Mouse (Mus musculus) hindbrain, embryonic 11.5 days (tissue): Measurements from ENCODE around the gene Rad18. TPM values are rescaled to one million over a fixed set of nuclear protein-coding genes. Genes with fewer than 3 reads are reported as not detected.

Experiments used
- ATAC-seq: fragments of 200-750 bp; cut with Nextera tagmentation; 2 replicates; pipeline ENCODE4 v1.8.0; 2017; ENCODE audit warnings: mild to moderate bottlenecking, moderate TSS enrichment, moderate library complexity; ENCODE audit not compliant: low FRiP score
- DNase-seq: peaks from one replicate; pipeline ENCODE4 v3.0.0-alpha.2; 2015; ENCODE audit warnings: low spot score
- H3K27ac ChIP-seq: fragments of 300-500 bp; sonication (generic); 2 replicates; pipeline ENCODE4 v1.5.1; 2014; ENCODE audit warnings: mild to moderate bottlenecking, low read depth, low read length
- H3K27me3 ChIP-seq: fragments of 300-500 bp; sonication (generic); 2 replicates; pipeline ENCODE4 v1.6.1; 2014; ENCODE audit warnings: mild to moderate bottlenecking, low read length, moderate library complexity, mixed read lengths; ENCODE audit not compliant: control insufficient read depth, insufficient read depth
- H3K36me3 ChIP-seq: fragments of 300-500 bp; sonication (generic); 2 replicates; pipeline ENCODE4 v1.6.1; 2014; ENCODE audit warnings: mild to moderate bottlenecking, low read length, moderate library complexity, mixed read lengths; ENCODE audit not compliant: control insufficient read depth, insufficient read depth
- H3K4me1 ChIP-seq: fragments of 300-500 bp; sonication (generic); replicated peaks from 2 replicates; pipeline ENCODE4 v1.6.1; 2014; ENCODE audit warnings: low read length, mixed read lengths; ENCODE audit not compliant: control insufficient read depth, insufficient read depth
- H3K4me2 ChIP-seq: fragments of 300-500 bp; sonication (generic); replicated peaks from 2 replicates; pipeline ENCODE4 v1.6.1; 2014; ENCODE audit warnings: mild to moderate bottlenecking, low read depth, low read length
- H3K4me3 ChIP-seq: fragments of 300-500 bp; sonication (generic); 2 replicates; pipeline ENCODE4 v1.5.1; 2014; ENCODE audit warnings: low read depth, low read length
- H3K9ac ChIP-seq: fragments of 300-500 bp; sonication (generic); 2 replicates; pipeline ENCODE4 v1.6.1; 2014; ENCODE audit warnings: low read depth, low read length
- H3K9me3 ChIP-seq: fragments of 300-500 bp; sonication (generic); 2 replicates; pipeline ENCODE4 v1.6.1; 2016; ENCODE audit warnings: low read length; ENCODE audit not compliant: control insufficient read depth
- WGBS: fragments of 180-500 bp; shearing (Covaris S2); extraction: QIAGEN DNeasy Blood & Tissue Kit; methylation state at CpG from one replicate; pipeline ENCODE4 v1.1.7; 2014; 5-methylcytosine and 5-hydroxymethylcytosine counted together
- polyA plus RNA-seq: library from polyadenylated mRNA; unstranded; fragments of >200 nt; fragmentation: Nextera tagmentation; extraction: Ambion mirVana; gene quantifications from 2 replicates; pipeline ENCODE4 v1.2.1, GENCODE M21; 2014

Rad18 gene
- polyA plus RNA-seq, 1 experiment from 2014 or later, result 36.1 TPM

- Histone ChIP-seq H3K9ac (no peak overlapping the region), H3K27me3 (no peaks in the 10 kb centered on the region), H3K27ac (no peak overlapping the region), H3K4me2 (no peak overlapping the region), H3K9me3 (no peaks in the 10 kb centered on the region), H3K4me1 (no peaks in the 10 kb centered on the region), H3K4me3 (no peak overlapping the region), H3K36me3 (no peaks in the 10 kb centered on the region)
- ATAC-seq (no peak), DNase-seq (no peak)
- 88% methylated on average over 4 of the region's 4 CpGs for WGBS
These were observed 74.2 kb downstream of the Rad18 start for GRCm38 (mm10) chr6:112622321-112622720.

GRCm38 (mm10) chr6:112620027-112620426, 76.5 kb downstream of the Rad18 start:
- Histone ChIP-seq H3K36me3 (no peaks in the 10 kb centered on the region), H3K4me1 (no peaks in the 10 kb centered on the region), H3K27me3 (no peaks in the 10 kb centered on the region), H3K4me3 (no peak overlapping the region), H3K9ac (no peak overlapping the region), H3K27ac (no peak overlapping the region), H3K4me2 (no peak overlapping the region), H3K9me3 (no peaks in the 10 kb centered on the region)
- no peak for ATAC-seq
- no peak for DNase-seq
- 94% methylated on average over 5 of the region's 5 CpGs for WGBS

- ATAC-seq (no peak), DNase-seq (no peak)
- no peaks in the 10 kb centered on the region for H3K9me3 ChIP-seq
- no peak overlapping the region for H3K9ac ChIP-seq
- 91% methylated on average over 4 of the region's 4 CpGs for WGBS
- no peak overlapping the region for H3K27ac ChIP-seq
- no peak overlapping the region for H3K4me2 ChIP-seq
- no peaks in the 10 kb centered on the region for H3K4me1 ChIP-seq
- no peaks in the 10 kb centered on the region for H3K27me3 ChIP-seq
- no peak overlapping the region for H3K4me3 ChIP-seq
- H3K36me3 ChIP-seq, result no peaks in the 10 kb centered on the region
These were observed 78.7 kb downstream of the Rad18 start for GRCm38 (mm10) chr6:112617728-112618318.

GRCm38 (mm10) chr6:112609027-112609426, 87.5 kb downstream of the Rad18 start:
- H3K27me3 ChIP-seq, result no peaks in the 10 kb centered on the region
- H3K4me1 ChIP-seq, result no peaks in the 10 kb centered on the region
- no peak overlapping the region for H3K27ac ChIP-seq
- H3K36me3 ChIP-seq, result no peaks in the 10 kb centered on the region
- no peaks in the 10 kb centered on the region for H3K9me3 ChIP-seq
- no peak for DNase-seq
- H3K4me2 ChIP-seq, result no peak overlapping the region
- 85% methylated on average over 4 of the region's 4 CpGs for WGBS
- H3K9ac ChIP-seq, result no peak overlapping the region
- no peak for ATAC-seq
- H3K4me3 ChIP-seq, result no peak overlapping the region

GRCm38 (mm10) chr6:112603866-112604265, 92.6 kb downstream of the Rad18 start:
- ATAC-seq, result no peak
- no peak overlapping the region for H3K4me3 ChIP-seq
- no peaks in the 10 kb centered on the region for H3K4me1 ChIP-seq
- H3K9me3 ChIP-seq, result no peaks in the 10 kb centered on the region
- H3K9ac ChIP-seq, result no peak overlapping the region
- DNase-seq, result no peak
- no peak overlapping the region for H3K4me2 ChIP-seq
- no peak overlapping the region for H3K27ac ChIP-seq
- H3K27me3 ChIP-seq, result no peaks in the 10 kb centered on the region
- H3K36me3 ChIP-seq, result no peaks in the 10 kb centered on the region

- DNase-seq, result no peak
- Histone ChIP-seq H3K27ac (no peak overlapping the region), H3K4me1 (no peaks in the 10 kb centered on the region), H3K27me3 (no peaks in the 10 kb centered on the region), H3K9ac (no peak overlapping the region), H3K4me3 (no peak overlapping the region), H3K9me3 (no peaks in the 10 kb centered on the region), H3K36me3 (no peaks in the 10 kb centered on the region), H3K4me2 (no peak overlapping the region)
- 91% methylated on average over 7 of the region's 7 CpGs for WGBS
- no peak for ATAC-seq
These were observed 101.5 kb downstream of the Rad18 start for GRCm38 (mm10) chr6:112594971-112595370.

- Histone ChIP-seq H3K9ac (no peak overlapping the region), H3K27me3 (no peaks in the 10 kb centered on the region), H3K4me1 (no peaks in the 10 kb centered on the region), H3K4me2 (no peak overlapping the region), H3K36me3 (no peaks in the 10 kb centered on the region), H3K27ac (no peak overlapping the region), H3K9me3 (no peaks in the 10 kb centered on the region), H3K4me3 (no peak overlapping the region)
- DNase-seq, result no peak
- ATAC-seq, result no peak
- WGBS, result 67% methylated on average over 1 of the region's 1 CpGs
These were observed 108.6 kb downstream of the Rad18 start for GRCm38 (mm10) chr6:112587912-112588311.

GRCm38 (mm10) chr6:112586999-112587398, 109.5 kb downstream of the Rad18 start:
- Histone ChIP-seq H3K36me3 (no peaks in the 10 kb centered on the region), H3K4me2 (no peak overlapping the region), H3K9ac (no peak overlapping the region), H3K4me3 (no peak overlapping the region), H3K27me3 (no peaks in the 10 kb centered on the region), H3K9me3 (no peaks in the 10 kb centered on the region), H3K4me1 (no peaks in the 10 kb centered on the region), H3K27ac (no peak overlapping the region)
- ATAC-seq (no peak), DNase-seq (no peak)
- 92% methylated on average over 4 of the region's 4 CpGs for WGBS

GRCm38 (mm10) chr6:112584961-112585360, 111.5 kb downstream of the Rad18 start:
- 93% methylated on average over 5 of the region's 5 CpGs for WGBS
- Histone ChIP-seq H3K9ac (no peak overlapping the region), H3K36me3 (no peaks in the 10 kb centered on the region), H3K4me3 (no peak overlapping the region), H3K27ac (no peak overlapping the region), H3K4me1 (no peaks in the 10 kb centered on the region), H3K27me3 (no peaks in the 10 kb centered on the region), H3K4me2 (no peak overlapping the region), H3K9me3 (no peaks in the 10 kb centered on the region)
- ATAC-seq, result no peak
- no peak for DNase-seq
